Mouse (Mus musculus) fat pad, adult 2 months (tissue): ENCODE data around the gene Afmid.
"Not testable (repeated sequence)": the region's sequence is repeated elsewhere in the genome, so short reads cannot be mapped to it uniquely, and the experiment has no call there.

Experiments used
- DNase-seq: peaks from one replicate; pipeline ENCODE4 v3.0.0-alpha.2; 2011; ENCODE audit warnings: low read depth, low spot score; ENCODE audit errors: extremely low read depth

The Afmid gene

GRCm38 (mm10) chr11:117824060-117824969 is 1.4 kb upstream of the Afmid start:
- DNase-seq = peak; percentile 71

- DNase-seq = no peak
Observed at GRCm38 (mm10) chr11:117826164-117826563, 440 bp downstream of the Afmid start.

- no peak for DNase-seq
Observed at GRCm38 (mm10) chr11:117826916-117827315, 1.2 kb downstream of the Afmid start.

- no peak for DNase-seq
Observed at GRCm38 (mm10) chr11:117827386-117827785, 1.7 kb downstream of the Afmid start.

GRCm38 (mm10) chr11:117828149-117828887 is 2.6 kb downstream of the Afmid start:
- DNase-seq = no peak

- DNase-seq = no peak
Observed at GRCm38 (mm10) chr11:117828888-117829604, 3.3 kb downstream of the Afmid start.

GRCm38 (mm10) chr11:117829671-117830215 is 4.0 kb downstream of the Afmid start:
- no peak for DNase-seq

- no peak for DNase-seq
Observed at GRCm38 (mm10) chr11:117830401-117830800, 4.7 kb downstream of the Afmid start.

GRCm38 (mm10) chr11:117832086-117832969 is 6.6 kb downstream of the Afmid start:
- DNase-seq = no peak

- DNase-seq = not testable (repeated sequence)
Observed at GRCm38 (mm10) chr11:117833509-117833908, 7.8 kb downstream of the Afmid start.

GRCm38 (mm10) chr11:117834086-117834485 is 8.4 kb downstream of the Afmid start:
- no peak for DNase-seq

- DNase-seq = no peak
Observed at GRCm38 (mm10) chr11:117836306-117836705, 10.6 kb downstream of the Afmid start.

GRCm38 (mm10) chr11:117838572-117838971 is 12.8 kb downstream of the Afmid start:
- DNase-seq = no peak

GRCm38 (mm10) chr11:117839021-117839420 is 13.3 kb downstream of the Afmid start:
- DNase-seq = no peak

- DNase-seq = no peak
Observed at GRCm38 (mm10) chr11:117840910-117841309, 15.2 kb downstream of the Afmid start.

- DNase-seq = no peak
Observed at GRCm38 (mm10) chr11:117843434-117843833, 17.7 kb downstream of the Afmid start.

GRCm38 (mm10) chr11:117844997-117845396 is 19.3 kb downstream of the Afmid start:
- DNase-seq = peak; percentile 94

GRCm38 (mm10) chr11:117845651-117846050 is 19.9 kb downstream of the Afmid start:
- no peak for DNase-seq

- DNase-seq = no peak
Observed at GRCm38 (mm10) chr11:117846640-117847039, 20.9 kb downstream of the Afmid start.

- DNase-seq = peak; percentile 74
Observed at GRCm38 (mm10) chr11:117847593-117848215, 22.0 kb downstream of the Afmid start.
